Mouse (Mus musculus) limb, embryonic 12.5 days (tissue): ENCODE data around the gene E2f2. TPM values are rescaled to one million over a fixed set of nuclear protein-coding genes. Genes with fewer than 3 reads are reported as not detected.

ENCODE experiments used
- ATAC-seq: fragments of 200-750 bp; cut with Nextera tagmentation; 2 replicates; pipeline ENCODE4 v1.8.0; 2017; ENCODE audit warnings: low read depth, moderate TSS enrichment; ENCODE audit not compliant: insufficient number of reproducible peaks, insufficient read depth, low FRiP score, low TSS enrichment
- H3K27ac ChIP-seq: fragments of 300-500 bp; sonication (generic); 2 replicates; pipeline ENCODE4 v1.5.1; 2016; ENCODE audit warnings: mild to moderate bottlenecking, moderate library complexity
- H3K27me3 ChIP-seq: fragments of 300-500 bp; sonication (generic); 2 replicates; pipeline ENCODE4 v1.6.1; 2016; ENCODE audit warnings: mild to moderate bottlenecking, moderate library complexity
- H3K36me3 ChIP-seq: fragments of 300-500 bp; sonication (generic); 2 replicates; pipeline ENCODE4 v1.6.1; 2016; ENCODE audit warnings: mild to moderate bottlenecking, moderate library complexity
- H3K4me1 ChIP-seq: fragments of 300-500 bp; sonication (generic); replicated peaks from 2 replicates; pipeline ENCODE4 v1.6.1; 2016
- H3K4me2 ChIP-seq: fragments of 300-500 bp; sonication (generic); 2 replicates; pipeline ENCODE4 v1.6.1; 2016; ENCODE audit warnings: mild to moderate bottlenecking, moderate library complexity
- H3K4me3 ChIP-seq: fragments of 300-500 bp; sonication (generic); replicated peaks from 2 replicates; pipeline ENCODE4 v1.5.1; 2016; ENCODE audit warnings: mild to moderate bottlenecking
- H3K9ac ChIP-seq: fragments of 300-500 bp; sonication (generic); replicated peaks from 2 replicates; pipeline ENCODE4 v1.6.1; 2016; ENCODE audit warnings: mild to moderate bottlenecking, moderate library complexity
- H3K9me3 ChIP-seq: fragments of 300-500 bp; sonication (generic); 2 replicates; pipeline ENCODE4 v1.6.1; 2016; ENCODE audit warnings: mild to moderate bottlenecking, moderate library complexity
- WGBS: fragments of 180-500 bp; shearing (Covaris S2); methylation state at CpG from one replicate; pipeline ENCODE4 v1.1.7; 2016; 5-methylcytosine and 5-hydroxymethylcytosine counted together
- polyA plus RNA-seq: library from polyadenylated mRNA; unstranded; fragments of >200 nt; fragmentation: Nextera tagmentation; extraction: Ambion mirVana; gene quantifications from 2 replicates; pipeline ENCODE4 v1.2.1, GENCODE M21; 2016

E2f2 gene
- polyA plus RNA-seq: 10.6 and 10.8 TPM in 2 replicates

DNA sequence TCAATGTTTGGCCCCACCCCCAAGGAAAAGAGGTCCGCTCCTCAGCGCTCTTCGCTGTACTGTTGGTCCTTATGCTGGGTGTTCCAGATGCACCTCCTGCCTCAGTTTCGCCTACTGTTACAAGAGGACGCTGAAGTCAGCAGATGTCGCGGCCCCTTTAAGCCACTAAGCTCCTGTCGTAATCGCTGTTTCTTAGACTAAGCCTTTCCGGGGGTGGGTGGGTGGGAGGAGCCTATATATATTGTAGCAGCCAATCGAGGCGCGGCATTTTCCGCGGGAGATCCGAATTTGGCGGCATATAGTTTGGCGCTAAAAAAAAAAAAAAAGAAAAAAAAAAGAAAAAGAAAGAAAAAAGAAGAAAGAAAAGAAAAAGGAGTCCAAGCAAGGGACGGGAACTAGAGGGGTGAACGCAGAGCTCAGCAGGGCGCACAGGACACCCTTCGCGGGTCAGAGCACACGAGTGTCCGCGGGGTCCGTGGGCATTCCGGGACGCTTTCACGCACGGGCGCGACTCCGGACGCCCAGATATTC, at the start of gene E2f2:
E2f2 (plus strand) TSS at position 384 of the 531 bp plus-strand sequence.
- Histone ChIP-seq H3K36me3 (no peaks in the 10 kb centered on the region), H3K9me3 (no peaks in the 10 kb centered on the region), H3K4me2 (peak within 1 kb of the TSS; percentile 97), H3K27me3 (no peaks in the 10 kb centered on the region), H3K4me1 (peaks cover 43% of the 10 kb centered on the region), H3K27ac (peak within 1 kb of the TSS; percentile 78), H3K4me3 (peak within 1 kb of the TSS; percentile 78), H3K9ac (peak within 1 kb of the TSS; percentile 78)
- WGBS: under 1% methylated on average over 35 of the region's 35 CpGs
- no peak for ATAC-seq

- no peaks in the 10 kb centered on the region for H3K36me3 ChIP-seq
- 0 out of 2 replicates have a peak overlapping the region, but pooled peaks have one; percentile 8 for H3K9ac ChIP-seq
- no peaks in the 10 kb centered on the region for H3K27me3 ChIP-seq
- WGBS: 74% methylated on average over 8 of the region's 8 CpGs
- no peak overlapping the region for H3K4me3 ChIP-seq
- H3K4me2 ChIP-seq: no peak overlapping the region
- H3K4me1 ChIP-seq: peaks cover 13% of the 10 kb centered on the region
- peak overlapping the region; percentile 35; the same call in 1 of the 2 replicates for H3K27ac ChIP-seq
- no peaks in the 10 kb centered on the region for H3K9me3 ChIP-seq
- ATAC-seq: no peak
These were observed 48.9 kb upstream of the E2f2 start for GRCm38 (mm10) chr4:136123111-136123791.

DNA sequence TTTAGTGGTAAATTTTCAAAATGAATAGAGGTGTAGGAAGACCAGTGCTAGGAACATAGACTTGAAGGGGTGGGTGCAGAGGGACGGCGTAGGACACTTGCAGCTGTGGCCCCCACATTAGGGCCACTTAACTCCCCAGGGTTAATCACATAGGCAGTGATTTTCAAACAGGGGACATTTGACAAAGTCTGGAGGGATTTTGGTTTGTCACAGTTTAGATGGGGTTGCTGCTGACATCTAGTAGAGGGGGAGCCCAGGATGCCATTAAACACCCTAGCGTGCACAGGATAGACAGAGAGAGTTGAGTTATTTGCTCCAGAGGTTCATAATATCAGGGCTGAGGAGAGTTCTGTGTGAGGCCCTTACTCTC, 48.4 kb upstream of the E2f2 start:
- H3K36me3 ChIP-seq: no peaks in the 10 kb centered on the region
- ATAC-seq: no peak
- no peak overlapping the region for H3K4me3 ChIP-seq
- H3K9me3 ChIP-seq: no peaks in the 10 kb centered on the region
- no peak overlapping the region for H3K27ac ChIP-seq
- WGBS: 91% methylated on average over 3 of the region's 3 CpGs
- no peaks in the 10 kb centered on the region for H3K27me3 ChIP-seq
- H3K4me2 ChIP-seq: no peak overlapping the region
- H3K9ac ChIP-seq: no peak overlapping the region
- H3K4me1 ChIP-seq: peaks cover 10% of the 10 kb centered on the region

- Histone ChIP-seq H3K27me3 (no peaks in the 10 kb centered on the region), H3K4me2 (no peak overlapping the region), H3K4me3 (no peak overlapping the region), H3K36me3 (no peaks in the 10 kb centered on the region), H3K4me1 (0 out of 2 replicates have a peak, but pooled peaks cover 6% of the 10 kb centered on the region), H3K27ac (no peak overlapping the region), H3K9me3 (no peaks in the 10 kb centered on the region), H3K9ac (no peak overlapping the region)
- ATAC-seq: no peak
- WGBS: 94% methylated on average over 4 of the region's 4 CpGs
These were observed 47.6 kb upstream of the E2f2 start for GRCm38 (mm10) chr4:136124581-136124980.

- no peaks in the 10 kb centered on the region for H3K36me3 ChIP-seq
- no peaks in the 10 kb centered on the region for H3K27me3 ChIP-seq
- H3K4me3 ChIP-seq: no peak overlapping the region
- H3K4me2 ChIP-seq: no peak overlapping the region
- no peak overlapping the region for H3K9ac ChIP-seq
- no peak overlapping the region for H3K27ac ChIP-seq
- WGBS: 86% methylated on average over 11 of the region's 11 CpGs
- 0 out of 2 replicates have a peak, but pooled peaks cover under 1% of the 10 kb centered on the region for H3K4me1 ChIP-seq
- ATAC-seq: no peak
- H3K9me3 ChIP-seq: 0 out of 2 replicates have a peak, but pooled peaks cover 3% of the 10 kb centered on the region
These were observed 46.7 kb upstream of the E2f2 start for GRCm38 (mm10) chr4:136125458-136125857.

- 65% methylated on average over 5 of the region's 5 CpGs for WGBS
- no peaks in the 10 kb centered on the region for H3K27me3 ChIP-seq
- H3K4me3 ChIP-seq: no peak overlapping the region
- H3K9me3 ChIP-seq: 0 out of 2 replicates have a peak, but pooled peaks cover 3% of the 10 kb centered on the region
- ATAC-seq: no peak
- no peaks in the 10 kb centered on the region for H3K4me1 ChIP-seq
- H3K36me3 ChIP-seq: no peaks in the 10 kb centered on the region
- no peak overlapping the region for H3K9ac ChIP-seq
- H3K4me2 ChIP-seq: no peak overlapping the region
- no peak overlapping the region for H3K27ac ChIP-seq
These were observed 46.2 kb upstream of the E2f2 start for GRCm38 (mm10) chr4:136126019-136126418.

GRCm38 (mm10) chr4:136127670-136128069, 44.5 kb upstream of the E2f2 start:
- H3K4me1 ChIP-seq: no peaks in the 10 kb centered on the region

GRCm38 (mm10) chr4:136129842-136130241, 42.4 kb upstream of the E2f2 start:
- Histone ChIP-seq H3K9me3 (0 out of 2 replicates have a peak, but pooled peaks cover 3% of the 10 kb centered on the region), H3K4me2 (no peak overlapping the region), H3K4me3 (no peak overlapping the region), H3K36me3 (no peaks in the 10 kb centered on the region), H3K9ac (no peak overlapping the region), H3K4me1 (peaks cover 20% of the 10 kb centered on the region), H3K27ac (no peak overlapping the region), H3K27me3 (no peaks in the 10 kb centered on the region)
- 78% methylated on average over 1 of the region's 1 CpGs for WGBS
- no peak for ATAC-seq

More at GRCm38 (mm10) chr4:136127670-136128069, 44.5 kb upstream of the E2f2 start:
- no peak for ATAC-seq
- no peak overlapping the region for H3K9ac ChIP-seq
- H3K4me3 ChIP-seq: no peak overlapping the region
- no peaks in the 10 kb centered on the region for H3K27me3 ChIP-seq
- no peak overlapping the region for H3K4me2 ChIP-seq
- no peaks in the 10 kb centered on the region for H3K36me3 ChIP-seq
- H3K27ac ChIP-seq: no peak overlapping the region
- 68% methylated on average over 13 of the region's 13 CpGs for WGBS
- H3K9me3 ChIP-seq: 0 out of 2 replicates have a peak, but pooled peaks cover 3% of the 10 kb centered on the region

GRCm38 (mm10) chr4:136133801-136134200, 38.4 kb upstream of the E2f2 start:
- Histone ChIP-seq H3K4me1 (peaks cover 57% of the 10 kb centered on the region), H3K4me2 (peak overlapping the region; percentile 72), H3K9ac (peak overlapping the region; percentile 72), H3K36me3 (no peaks in the 10 kb centered on the region), H3K4me3 (peak overlapping the region; percentile 37), H3K9me3 (0 out of 2 replicates have a peak, but pooled peaks cover 3% of the 10 kb centered on the region), H3K27me3 (no peaks in the 10 kb centered on the region), H3K27ac (peak overlapping the region; percentile 100)
- no peak for ATAC-seq
- WGBS: 37% methylated on average over 9 of the region's 9 CpGs

- peak overlapping the region; percentile 72 for H3K9ac ChIP-seq
- H3K27me3 ChIP-seq: no peaks in the 10 kb centered on the region
- H3K36me3 ChIP-seq: no peaks in the 10 kb centered on the region
- H3K4me2 ChIP-seq: peak overlapping the region; percentile 72
- 0 out of 2 replicates have a peak, but pooled peaks cover 3% of the 10 kb centered on the region for H3K9me3 ChIP-seq
- no peak for ATAC-seq
- peak overlapping the region; percentile 100 for H3K27ac ChIP-seq
- H3K4me1 ChIP-seq: peaks cover 64% of the 10 kb centered on the region
- WGBS: 1% methylated on average over 15 of the region's 15 CpGs
- H3K4me3 ChIP-seq: peak overlapping the region; percentile 37
These were observed 37.7 kb upstream of the E2f2 start for GRCm38 (mm10) chr4:136134418-136134977.
